Mouse (Mus musculus): ENCODE results near the gene Col4a2. TPM values are rescaled to one million over a fixed set of nuclear protein-coding genes. Genes with fewer than 3 reads are reported as not detected.

Gene Col4a2
- total and polyA plus RNA-seq, 2 experiments from 2014 or later = 26.6 to 95.7 TPM

DNA sequence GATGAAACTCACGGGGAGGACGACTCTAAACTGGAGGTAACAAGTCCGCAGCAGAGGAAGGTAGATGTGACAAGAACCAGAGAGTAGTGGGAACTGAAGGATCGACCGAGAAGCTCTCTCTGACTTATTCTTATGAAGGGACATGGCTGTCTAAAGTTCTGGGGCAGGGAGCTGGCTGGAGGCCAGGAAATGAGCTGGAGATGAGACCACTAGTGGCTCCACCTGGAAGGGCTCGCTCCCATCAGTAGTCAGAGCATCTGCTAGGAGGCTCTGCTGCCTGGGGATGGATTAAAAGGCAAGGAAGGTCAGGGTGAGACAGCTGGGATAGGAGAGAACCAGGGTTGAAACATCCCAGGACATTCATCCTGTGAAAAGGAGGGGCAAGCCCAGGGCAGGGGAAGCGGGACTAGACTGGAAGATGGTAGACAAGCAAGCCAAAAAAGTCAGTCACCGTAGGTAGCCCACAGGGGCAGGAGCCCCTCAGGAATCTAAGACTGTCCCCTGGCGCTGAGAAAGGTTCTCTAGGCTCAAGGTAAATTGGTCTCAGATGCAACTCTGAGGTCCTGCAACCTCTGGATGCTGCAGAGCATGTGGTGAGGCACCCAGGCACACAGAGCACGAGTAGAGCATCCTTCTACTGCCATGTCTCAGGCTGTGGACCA is 16.2 kb upstream of the Col4a2 start:
- Histone ChIP-seq H3K4me1 (ENCODE audit: insufficient read depth) (no peaks in the 10 kb centered on the region), H3K27ac (ENCODE audit: low read depth, low read length) (no peak overlapping the region), H3K4me3 (ENCODE audit: low read depth, low read length) (no peak overlapping the region), H3K9ac (no peak overlapping the region), H3K4me2 (ENCODE audit: low read depth) (no peak overlapping the region), H3K9me3 (ENCODE audit: low read length) (no peaks in the 10 kb centered on the region), H3K36me3 (ENCODE audit: insufficient read depth) (no peaks in the 10 kb centered on the region), H3K27me3 (ENCODE audit: insufficient read depth, low read length) (no peaks in the 10 kb centered on the region)
- no peak for DNase-seq
- no peak for TF ChIP-seq CTCF (IDR thresholded peaks at IDR 0.05; ENCODE audit: low read depth)
- WGBS = 88% methylated on average over 10 of the region's 10 CpGs
- ATAC-seq = no peak

- H3K9me3 ChIP-seq (ENCODE audit: low read length) = no peaks in the 10 kb centered on the region
- ATAC-seq = no peak
- H3K27ac ChIP-seq (ENCODE audit: low read depth, low read length) = no peak overlapping the region
- WGBS = 87% methylated on average over 8 of the region's 8 CpGs
- H3K4me3 ChIP-seq (ENCODE audit: low read depth, low read length) = no peak overlapping the region
- no peak for TF ChIP-seq CTCF (IDR thresholded peaks at IDR 0.05; ENCODE audit: low read depth)
- no peak overlapping the region for H3K9ac ChIP-seq
- no peak overlapping the region for H3K4me2 ChIP-seq (ENCODE audit: low read depth)
- H3K27me3 ChIP-seq (ENCODE audit: insufficient read depth, low read length) = no peaks in the 10 kb centered on the region
- no peak for DNase-seq
- no peaks in the 10 kb centered on the region for H3K4me1 ChIP-seq (ENCODE audit: insufficient read depth)
- no peaks in the 10 kb centered on the region for H3K36me3 ChIP-seq (ENCODE audit: insufficient read depth)
Measured at GRCm38 (mm10) chr8:11297141-11297838, 15.3 kb upstream of the Col4a2 start.

GRCm38 (mm10) chr8:11298531-11299316 is 13.9 kb upstream of the Col4a2 start:
- Histone ChIP-seq H3K9me3 (ENCODE audit: low read length) (no peaks in the 10 kb centered on the region), H3K27me3 (ENCODE audit: insufficient read depth, low read length) (no peaks in the 10 kb centered on the region), H3K36me3 (ENCODE audit: insufficient read depth) (no peaks in the 10 kb centered on the region), H3K27ac (ENCODE audit: low read depth, low read length) (no peak overlapping the region), H3K4me3 (ENCODE audit: low read depth, low read length) (no peak overlapping the region), H3K9ac (no peak overlapping the region), H3K4me1 (ENCODE audit: insufficient read depth) (no peaks in the 10 kb centered on the region), H3K4me2 (ENCODE audit: low read depth) (no peak overlapping the region)
- no peak for TF ChIP-seq CTCF (IDR thresholded peaks at IDR 0.05; ENCODE audit: low read depth)
- no peak for DNase-seq
- WGBS = 77% methylated on average over 12 of the region's 12 CpGs
- no peak for ATAC-seq

- TF ChIP-seq CTCF (IDR thresholded peaks at IDR 0.05; ENCODE audit: low read depth) = no peak
- WGBS = 83% methylated on average over 3 of the region's 3 CpGs
- H3K36me3 ChIP-seq (ENCODE audit: insufficient read depth) = no peaks in the 10 kb centered on the region
Measured at GRCm38 (mm10) chr8:11299317-11299602, 13.3 kb upstream of the Col4a2 start.

GRCm38 (mm10) chr8:11300436-11300835 is 12.2 kb upstream of the Col4a2 start:
- Histone ChIP-seq H3K27me3 (ENCODE audit: insufficient read depth, low read length) (no peaks in the 10 kb centered on the region), H3K27ac (ENCODE audit: low read depth, low read length) (no peak overlapping the region), H3K9me3 (ENCODE audit: low read length) (no peaks in the 10 kb centered on the region), H3K4me1 (ENCODE audit: insufficient read depth) (no peaks in the 10 kb centered on the region), H3K4me3 (ENCODE audit: low read depth, low read length) (no peak overlapping the region), H3K36me3 (ENCODE audit: insufficient read depth) (no peaks in the 10 kb centered on the region), H3K9ac (no peak overlapping the region), H3K4me2 (ENCODE audit: low read depth) (no peak overlapping the region)
- ATAC-seq (no peak), DNase-seq (no peak)
- no peak for TF ChIP-seq CTCF (IDR thresholded peaks at IDR 0.05; ENCODE audit: low read depth)
- 83% methylated on average over 8 of the region's 8 CpGs for WGBS

More at GRCm38 (mm10) chr8:11299317-11299602, 13.3 kb upstream of the Col4a2 start:
- no peaks in the 10 kb centered on the region for H3K4me1 ChIP-seq (ENCODE audit: insufficient read depth)
- H3K9ac ChIP-seq = no peak overlapping the region
- no peak overlapping the region for H3K27ac ChIP-seq (ENCODE audit: low read depth, low read length)
- DNase-seq = no peak
- no peak for ATAC-seq
- H3K4me3 ChIP-seq (ENCODE audit: low read depth, low read length) = no peak overlapping the region
- no peaks in the 10 kb centered on the region for H3K9me3 ChIP-seq (ENCODE audit: low read length)
- H3K27me3 ChIP-seq (ENCODE audit: insufficient read depth, low read length) = no peaks in the 10 kb centered on the region
- no peak overlapping the region for H3K4me2 ChIP-seq (ENCODE audit: low read depth)

DNA sequence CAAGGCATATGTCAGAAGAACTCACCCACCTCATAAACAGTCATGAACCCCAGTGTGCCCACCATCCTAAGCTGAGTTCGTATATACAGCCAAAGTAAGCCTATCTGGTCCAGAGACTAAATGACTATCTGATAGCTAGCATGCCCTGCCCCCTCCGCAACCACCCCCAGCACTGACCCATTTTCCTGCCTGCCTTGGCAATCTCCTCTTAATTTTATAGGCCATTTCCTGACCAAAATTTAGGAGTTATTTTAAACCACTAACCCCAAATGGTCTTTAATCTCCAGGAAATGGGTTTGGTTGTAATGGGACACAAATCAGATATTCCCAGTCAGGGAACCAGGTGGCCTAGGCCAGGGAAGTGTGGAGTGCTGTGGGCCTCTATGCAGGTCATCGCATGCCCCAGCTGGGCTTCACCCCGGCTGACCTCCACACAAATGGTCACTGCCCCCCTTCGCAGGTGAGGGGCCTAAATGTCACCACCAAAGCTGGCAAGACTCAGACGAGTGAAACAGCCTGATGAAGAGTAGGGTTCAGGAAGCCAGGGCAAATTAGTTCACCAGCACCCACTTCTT is 8.5 kb upstream of the Col4a2 start:
- WGBS = 91% methylated on average over 6 of the region's 6 CpGs
- Histone ChIP-seq H3K36me3 (ENCODE audit: insufficient read depth) (0 out of 2 replicates have a peak, but pooled peaks cover 3% of the 10 kb centered on the region), H3K4me1 (ENCODE audit: insufficient read depth) (no peaks in the 10 kb centered on the region), H3K27ac (ENCODE audit: low read depth, low read length) (no peak overlapping the region), H3K9ac (no peak overlapping the region), H3K4me2 (ENCODE audit: low read depth) (no peak overlapping the region), H3K9me3 (ENCODE audit: low read length) (no peaks in the 10 kb centered on the region), H3K4me3 (ENCODE audit: low read depth, low read length) (no peak overlapping the region), H3K27me3 (ENCODE audit: insufficient read depth, low read length) (no peaks in the 10 kb centered on the region)
- ATAC-seq (no peak), DNase-seq (no peak)
- no peak for TF ChIP-seq CTCF (IDR thresholded peaks at IDR 0.05; ENCODE audit: low read depth)

Measured in forebrain, postnatal 0 days (tissue).